Mouse (Mus musculus) embryonic facial prominence, embryonic 10.5 days (tissue): Measurements from ENCODE around the gene Arhgef19. TPM values are rescaled to one million over a fixed set of nuclear protein-coding genes. Genes with fewer than 3 reads are reported as not detected.
A peak's percentile ranks its signal among the peaks of the same experiment; 100 is the strongest.

Experiments used
- DNase-seq: peaks from one replicate; pipeline ENCODE4 v3.0.0-alpha.2; 2017; ENCODE audit warnings: low spot score
- H3K27ac ChIP-seq: fragments of 300-500 bp; sonication (generic); replicated peaks from 2 replicates; pipeline ENCODE4 v1.5.1; 2016; ENCODE audit warnings: mild to moderate bottlenecking
- H3K27me3 ChIP-seq: fragments of 300-500 bp; sonication (generic); replicated peaks from 2 replicates; pipeline ENCODE4 v1.6.1; 2016; ENCODE audit warnings: low read depth, mild to moderate bottlenecking; ENCODE audit not compliant: poor library complexity, severe bottlenecking
- H3K36me3 ChIP-seq: fragments of 300-500 bp; sonication (generic); replicated peaks from 2 replicates; pipeline ENCODE4 v1.6.1; 2016; ENCODE audit warnings: mild to moderate bottlenecking, moderate library complexity
- H3K4me1 ChIP-seq: fragments of 300-500 bp; sonication (generic); 2 replicates; pipeline ENCODE4 v1.6.1; 2016
- H3K4me3 ChIP-seq: fragments of 300-500 bp; sonication (generic); 2 replicates; pipeline ENCODE4 v1.5.1; 2016; ENCODE audit warnings: mild to moderate bottlenecking, moderate library complexity
- H3K9me3 ChIP-seq: fragments of 300-500 bp; sonication (generic); 2 replicates; pipeline ENCODE4 v1.6.1; 2016; ENCODE audit warnings: mild to moderate bottlenecking
- WGBS: fragments of 180-500 bp; shearing (Covaris S2); methylation state at CpG from one replicate; pipeline ENCODE4 v1.1.7; 2016; 5-methylcytosine and 5-hydroxymethylcytosine counted together
- polyA plus RNA-seq: library from polyadenylated mRNA; unstranded; fragments of >200 nt; fragmentation: Nextera tagmentation; extraction: Ambion mirVana; gene quantifications from 2 replicates; pipeline ENCODE4 v1.2.1, GENCODE M21; 2016

Gene Arhgef19
- polyA plus RNA-seq, 1 experiment from 2014 or later, result 8.7 TPM

- DNase-seq, result no peak
- H3K9me3 ChIP-seq, result no peaks in the 10 kb centered on the region
- WGBS, result 48% methylated on average over 2 of the region's 2 CpGs
- H3K27me3 ChIP-seq, result no peaks in the 10 kb centered on the region
- H3K36me3 ChIP-seq, result peaks cover 8% of the 10 kb centered on the region
- H3K4me1 ChIP-seq, result peaks cover 32% of the 10 kb centered on the region
- H3K27ac ChIP-seq, result peak overlapping the region; percentile 85
- H3K4me3 ChIP-seq, result peak overlapping the region; percentile 72
Measured at GRCm38 (mm10) chr4:141213342-141213741, 26.0 kb upstream of the Arhgef19 start.

DNA sequence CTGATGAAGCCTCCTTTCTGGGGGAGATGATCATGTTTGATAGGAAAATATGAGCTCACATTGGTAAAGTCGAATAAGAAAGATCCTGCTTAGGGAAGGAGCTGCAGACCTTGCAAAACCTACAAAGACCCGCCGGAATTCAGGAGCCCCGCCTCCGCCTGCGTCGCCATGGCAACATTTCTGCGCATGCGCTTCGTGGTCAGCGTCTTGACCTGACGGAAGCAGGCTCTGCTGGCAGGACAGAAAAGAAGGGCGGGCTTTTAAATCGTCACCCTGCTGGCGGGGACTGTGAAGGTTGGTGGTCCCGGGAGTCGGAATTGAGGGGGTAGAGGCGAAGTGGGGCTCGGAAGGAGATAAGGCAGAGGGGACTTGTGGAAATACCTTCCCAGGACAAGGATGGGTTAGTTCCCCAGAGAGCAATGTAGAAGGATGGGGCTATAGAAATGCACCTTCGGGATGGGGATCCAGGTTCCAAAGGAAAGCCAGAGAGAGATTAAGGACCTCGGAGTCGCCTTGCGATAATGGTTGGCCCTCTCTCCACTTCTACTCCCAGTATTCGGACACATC is 25.4 kb upstream of the Arhgef19 start, which contains the start of gene Rsg1:
Gene Rsg1 (plus strand): TSS at position 187 of the 567 bp plus-strand sequence.
- H3K36me3 ChIP-seq, result peaks cover 8% of the 10 kb centered on the region
- DNase-seq, result peak; percentile 98
- H3K27me3 ChIP-seq, result no peaks in the 10 kb centered on the region
- H3K9me3 ChIP-seq, result no peaks in the 10 kb centered on the region
- peak within 1 kb of the TSS; percentile 85 for H3K27ac ChIP-seq
- under 1% methylated on average over 24 of the region's 24 CpGs for WGBS
- H3K4me3 ChIP-seq, result peak within 1 kb of the TSS; percentile 72
- peaks cover 35% of the 10 kb centered on the region for H3K4me1 ChIP-seq

GRCm38 (mm10) chr4:141214337-141214851 is 24.9 kb upstream of the Arhgef19 start:
- H3K9me3 ChIP-seq, result no peaks in the 10 kb centered on the region
- peak overlapping the region; percentile 72 for H3K4me3 ChIP-seq
- peak overlapping the region; percentile 85 for H3K27ac ChIP-seq
- under 1% methylated on average over 16 of the region's 16 CpGs for WGBS
- H3K27me3 ChIP-seq, result no peaks in the 10 kb centered on the region
- H3K36me3 ChIP-seq, result peaks cover 8% of the 10 kb centered on the region
- peak; percentile 56 for DNase-seq
- peaks cover 37% of the 10 kb centered on the region for H3K4me1 ChIP-seq

- Histone ChIP-seq H3K4me3 (no peak overlapping the region), H3K4me1 (peaks cover 7% of the 10 kb centered on the region), H3K27ac (no peak overlapping the region), H3K27me3 (no peaks in the 10 kb centered on the region), H3K36me3 (peaks cover 24% of the 10 kb centered on the region), H3K9me3 (no peaks in the 10 kb centered on the region)
- no peak for DNase-seq
- WGBS, result 92% methylated on average over 20 of the region's 20 CpGs
Measured at GRCm38 (mm10) chr4:141219583-141220213, 19.6 kb upstream of the Arhgef19 start.

- Histone ChIP-seq H3K27me3 (no peaks in the 10 kb centered on the region), H3K36me3 (peaks cover 24% of the 10 kb centered on the region), H3K4me3 (no peak overlapping the region), H3K4me1 (peaks cover 5% of the 10 kb centered on the region; the same call in 1 of the 2 replicates), H3K27ac (no peak overlapping the region), H3K9me3 (no peaks in the 10 kb centered on the region)
- DNase-seq, result no peak
- 75% methylated on average over 2 of the region's 2 CpGs for WGBS
Measured at GRCm38 (mm10) chr4:141221848-141222247, 17.5 kb upstream of the Arhgef19 start.

DNA sequence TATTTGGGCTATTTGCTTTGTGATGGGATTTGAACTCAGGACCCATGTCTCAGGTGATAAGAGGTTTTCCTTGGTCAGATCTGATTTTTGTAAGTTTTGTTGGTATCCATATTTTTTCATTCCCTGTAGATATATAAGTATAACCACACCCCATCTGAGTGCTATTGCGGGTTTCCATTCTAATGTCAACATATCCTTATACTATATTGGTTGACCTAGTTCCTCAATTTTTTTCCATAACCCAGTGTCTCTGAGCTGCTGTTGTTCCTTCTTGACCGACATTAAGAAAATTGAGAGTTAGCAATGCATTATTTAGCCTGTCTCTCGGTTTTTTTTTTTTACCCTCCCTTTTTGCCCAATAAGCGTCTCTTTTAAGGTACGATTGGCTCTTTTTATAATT is 16.5 kb upstream of the Arhgef19 start:
- Histone ChIP-seq H3K27me3 (no peaks in the 10 kb centered on the region), H3K4me1 (peaks cover 5% of the 10 kb centered on the region; the same call in 1 of the 2 replicates), H3K4me3 (no peak overlapping the region), H3K36me3 (peaks cover 22% of the 10 kb centered on the region), H3K27ac (no peak overlapping the region), H3K9me3 (no peaks in the 10 kb centered on the region)
- WGBS, result 92% methylated on average over 5 of the region's 5 CpGs
- no peak for DNase-seq

GRCm38 (mm10) chr4:141228687-141229086 is 10.6 kb upstream of the Arhgef19 start:
- no peaks in the 10 kb centered on the region for H3K4me1 ChIP-seq
- no peak for DNase-seq
- H3K36me3 ChIP-seq, result no peaks in the 10 kb centered on the region
- no peak overlapping the region for H3K27ac ChIP-seq
- 87% methylated on average over 7 of the region's 7 CpGs for WGBS
- H3K27me3 ChIP-seq, result peaks cover 18% of the 10 kb centered on the region
- no peaks in the 10 kb centered on the region for H3K9me3 ChIP-seq
- H3K4me3 ChIP-seq, result no peak overlapping the region

- H3K27ac ChIP-seq, result no peak overlapping the region
- no peak for DNase-seq
- peaks cover 51% of the 10 kb centered on the region for H3K27me3 ChIP-seq
- H3K36me3 ChIP-seq, result no peaks in the 10 kb centered on the region
- H3K4me3 ChIP-seq, result no peak overlapping the region
- no peaks in the 10 kb centered on the region for H3K4me1 ChIP-seq
- no peaks in the 10 kb centered on the region for H3K9me3 ChIP-seq
- WGBS, result 91% methylated on average over 4 of the region's 4 CpGs
Measured at GRCm38 (mm10) chr4:141233196-141233595, 6.1 kb upstream of the Arhgef19 start.

DNA sequence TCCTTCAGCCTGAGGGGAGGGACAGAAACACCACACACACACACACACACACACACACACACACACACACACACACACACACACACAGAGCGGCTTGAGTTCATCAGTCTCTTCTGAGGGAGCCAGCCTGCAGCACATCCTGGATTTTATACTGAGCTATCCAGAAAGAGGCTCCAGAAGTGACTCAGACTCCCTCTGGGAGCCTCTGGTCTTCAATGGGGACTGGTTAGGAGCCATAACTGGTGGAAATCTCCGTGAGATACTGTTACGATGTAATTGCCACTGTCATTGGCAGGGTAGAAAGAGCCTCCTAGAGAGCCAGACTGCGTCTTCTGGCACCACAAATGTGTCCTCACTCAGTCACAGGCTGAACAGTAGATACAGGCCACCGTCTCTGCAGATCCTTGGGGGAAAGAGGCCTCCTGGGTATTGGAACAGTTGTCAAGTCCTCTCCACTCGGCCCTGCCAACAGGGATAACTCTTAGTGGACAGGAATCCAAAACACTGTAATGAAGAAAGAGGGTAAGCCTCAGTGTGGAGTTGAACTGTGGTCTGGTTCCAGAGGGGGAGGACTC is 3.7 kb upstream of the Arhgef19 start:
- Histone ChIP-seq H3K4me1 (peaks cover 20% of the 10 kb centered on the region), H3K36me3 (no peaks in the 10 kb centered on the region), H3K27ac (no peak overlapping the region), H3K4me3 (no peak overlapping the region), H3K27me3 (peaks cover 63% of the 10 kb centered on the region), H3K9me3 (no peaks in the 10 kb centered on the region)
- DNase-seq, result no peak
- 67% methylated on average over 6 of the region's 6 CpGs for WGBS

GRCm38 (mm10) chr4:141236856-141237255 is 2.4 kb upstream of the Arhgef19 start:
- Histone ChIP-seq H3K27ac (no peak overlapping the region), H3K4me3 (no peak overlapping the region), H3K36me3 (no peaks in the 10 kb centered on the region), H3K27me3 (peaks cover 69% of the 10 kb centered on the region), H3K9me3 (no peaks in the 10 kb centered on the region), H3K4me1 (peaks cover 30% of the 10 kb centered on the region)
- no peak for DNase-seq
- 83% methylated on average over 3 of the region's 3 CpGs for WGBS

DNA sequence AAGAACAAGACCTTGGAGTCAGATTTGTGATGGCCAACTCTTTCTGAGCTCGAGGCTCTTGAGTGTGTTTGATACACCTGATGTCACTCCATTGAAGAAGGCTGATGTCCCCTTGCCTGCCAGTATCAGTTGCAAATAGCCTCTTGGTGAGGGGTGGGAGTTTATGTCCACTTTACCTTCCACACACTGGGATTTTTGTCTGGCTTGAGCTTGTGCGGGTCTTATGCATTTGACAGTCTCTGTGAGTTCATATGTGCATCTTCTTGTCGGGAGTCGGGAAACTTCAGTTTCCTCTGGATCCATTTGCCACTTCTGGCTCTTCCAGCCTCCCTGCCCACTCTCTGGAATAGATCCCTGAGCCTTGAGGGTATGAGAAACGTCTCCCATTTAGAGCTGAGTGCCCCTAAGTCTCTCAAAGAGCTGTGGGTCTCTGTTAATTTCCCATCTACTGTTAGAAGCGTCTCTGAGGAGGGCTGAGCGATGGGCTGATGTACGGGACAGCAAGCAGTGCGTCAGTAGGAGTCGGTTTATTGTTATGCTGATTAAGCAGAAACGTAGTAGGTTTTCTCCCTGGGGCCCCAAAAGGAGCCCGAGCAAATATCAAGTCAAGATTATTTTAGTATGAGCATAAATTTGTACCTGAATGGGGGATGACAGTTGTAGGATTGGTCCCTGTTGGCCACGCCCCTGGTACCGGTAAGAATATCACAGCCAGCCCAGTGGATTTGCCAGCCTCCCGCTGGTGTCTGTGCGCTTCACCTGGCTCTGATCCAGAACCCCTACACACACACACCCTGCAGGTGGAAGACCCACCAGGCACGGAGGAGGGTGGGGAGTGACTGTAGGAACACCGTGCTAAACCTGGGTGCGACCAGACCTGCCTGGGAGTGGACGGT is 559 bp upstream of the Arhgef19 start:
- no peak for DNase-seq

DNA sequence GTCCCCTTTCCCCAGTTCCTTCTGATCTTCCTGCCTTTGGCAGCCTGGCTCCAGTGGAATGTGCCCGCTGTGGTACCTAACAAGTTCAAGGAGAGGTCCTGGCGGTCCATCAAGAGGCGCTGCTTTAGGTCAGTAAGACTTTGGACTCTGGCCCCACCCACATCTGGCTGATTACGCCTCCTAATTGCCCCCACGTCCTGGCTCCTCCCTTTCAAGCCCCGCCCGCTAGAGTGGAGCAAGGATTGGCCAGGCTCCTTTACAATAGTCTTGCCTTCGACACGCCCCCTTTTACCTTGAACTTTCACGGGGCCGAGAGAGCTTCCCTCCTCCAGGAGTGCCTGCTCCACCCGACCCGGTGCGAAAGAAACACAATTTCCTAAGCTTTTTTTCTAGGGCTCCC is 1.3 kb downstream of the Arhgef19 start:
- DNase-seq, result peak; percentile 68
- peak overlapping the region; percentile 38 for H3K4me3 ChIP-seq
- H3K27me3 ChIP-seq, result peaks cover 99% of the 10 kb centered on the region
- no peaks in the 10 kb centered on the region for H3K36me3 ChIP-seq
- no peaks in the 10 kb centered on the region for H3K9me3 ChIP-seq
- H3K27ac ChIP-seq, result no peak overlapping the region
- WGBS, result 2% methylated on average over 14 of the region's 14 CpGs
- H3K4me1 ChIP-seq, result peaks cover 64% of the 10 kb centered on the region

More for the DNA sequence above, 559 bp upstream of the Arhgef19 start:
- Histone ChIP-seq H3K4me3 (peak overlapping the region; percentile 55), H3K27me3 (peaks cover 88% of the 10 kb centered on the region), H3K36me3 (no peaks in the 10 kb centered on the region), H3K4me1 (peaks cover 48% of the 10 kb centered on the region), H3K27ac (peak overlapping the region; percentile 59), H3K9me3 (no peaks in the 10 kb centered on the region)
- 5% methylated on average over 20 of the region's 20 CpGs for WGBS
